Mouse (Mus musculus): ENCODE measurements around the gene Ptprd. TPM values are rescaled to one million over a fixed set of nuclear protein-coding genes. Genes with fewer than 3 reads are reported as not detected.
"Not testable (repeated sequence)": the region's sequence is repeated elsewhere in the genome, so short reads cannot be mapped to it uniquely, and the experiment has no call there.

Ptprd gene
- polyA plus RNA-seq, 1 experiment = 7.4 TPM

- no peak overlapping the region for H3K27ac ChIP-seq (ENCODE audit: control insufficient read depth, insufficient read depth, low read depth, low read length, poor library complexity)
- no peaks in the 10 kb centered on the region for H3K4me1 ChIP-seq (ENCODE audit: control insufficient read depth, insufficient read depth, low read length)
- H3K4me3 ChIP-seq (replicated peaks; ENCODE audit: control insufficient read depth, low read depth, low read length) = no peak overlapping the region
- TF ChIP-seq CTCF (IDR thresholded peaks at IDR 0.05; ENCODE audit: control insufficient read depth, insufficient read depth, low read length) (no peak), POLR2A (IDR thresholded peaks at IDR 0.05; ENCODE audit: borderline replicate concordance, control insufficient read depth, low read depth, low read length) (no peak)
- 64% methylated on average over 1 of the region's 1 CpGs for WGBS
These were observed 134.7 kb downstream of the Ptprd start for GRCm38 (mm10) chr4:78077087-78077486.

- Histone ChIP-seq H3K4me1 (ENCODE audit: control insufficient read depth, insufficient read depth, low read length) (no peaks in the 10 kb centered on the region), H3K27ac (ENCODE audit: control insufficient read depth, insufficient read depth, low read depth, low read length, poor library complexity) (no peak overlapping the region), H3K4me3 (replicated peaks; ENCODE audit: control insufficient read depth, low read depth, low read length) (no peak overlapping the region)
- WGBS = 74% methylated on average over 5 of the region's 5 CpGs
- TF ChIP-seq CTCF (IDR thresholded peaks at IDR 0.05; ENCODE audit: control insufficient read depth, insufficient read depth, low read length) = no peak
- no peak for TF ChIP-seq POLR2A (IDR thresholded peaks at IDR 0.05; ENCODE audit: borderline replicate concordance, control insufficient read depth, low read depth, low read length)
These were observed 173.4 kb downstream of the Ptprd start for GRCm38 (mm10) chr4:78038401-78038800.

DNA sequence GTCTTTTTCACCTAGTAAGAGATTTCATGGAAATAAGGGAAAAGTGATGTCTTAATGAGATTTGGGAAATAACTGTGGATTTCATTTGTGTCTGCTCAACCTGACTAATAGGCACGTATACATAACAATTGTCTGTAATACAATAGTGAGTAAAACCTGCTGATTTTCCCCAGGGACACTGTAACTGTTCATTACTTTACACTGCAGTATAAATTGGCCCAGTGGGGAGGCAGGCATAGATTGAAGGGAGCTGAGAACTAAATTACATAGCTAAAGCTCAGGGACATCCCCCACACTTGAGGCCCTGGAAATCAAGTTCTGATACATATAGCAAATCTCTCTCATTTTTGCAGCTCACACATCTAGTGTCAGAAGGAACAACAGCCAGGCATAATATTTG is 209.7 kb downstream of the Ptprd start:
- 69% methylated on average over 1 of the region's 1 CpGs for WGBS
- Histone ChIP-seq H3K27ac (ENCODE audit: control insufficient read depth, insufficient read depth, low read depth, low read length, poor library complexity) (no peak overlapping the region), H3K4me3 (replicated peaks; ENCODE audit: control insufficient read depth, low read depth, low read length) (no peak overlapping the region), H3K4me1 (ENCODE audit: control insufficient read depth, insufficient read depth, low read length) (no peaks in the 10 kb centered on the region)
- TF ChIP-seq CTCF (IDR thresholded peaks at IDR 0.05; ENCODE audit: control insufficient read depth, insufficient read depth, low read length) = no peak
- no peak for TF ChIP-seq POLR2A (IDR thresholded peaks at IDR 0.05; ENCODE audit: borderline replicate concordance, control insufficient read depth, low read depth, low read length)

GRCm38 (mm10) chr4:77992709-77993108 is 219.1 kb downstream of the Ptprd start:
- Histone ChIP-seq H3K4me1 (ENCODE audit: control insufficient read depth, insufficient read depth, low read length) (no peaks in the 10 kb centered on the region), H3K4me3 (replicated peaks; ENCODE audit: control insufficient read depth, low read depth, low read length) (no peak overlapping the region), H3K27ac (ENCODE audit: control insufficient read depth, insufficient read depth, low read depth, low read length, poor library complexity) (no peak overlapping the region)
- WGBS = 62% methylated on average over 4 of the region's 4 CpGs
- TF ChIP-seq POLR2A (IDR thresholded peaks at IDR 0.05; ENCODE audit: borderline replicate concordance, control insufficient read depth, low read depth, low read length) (no peak), CTCF (IDR thresholded peaks at IDR 0.05; ENCODE audit: control insufficient read depth, insufficient read depth, low read length) (no peak)

DNA sequence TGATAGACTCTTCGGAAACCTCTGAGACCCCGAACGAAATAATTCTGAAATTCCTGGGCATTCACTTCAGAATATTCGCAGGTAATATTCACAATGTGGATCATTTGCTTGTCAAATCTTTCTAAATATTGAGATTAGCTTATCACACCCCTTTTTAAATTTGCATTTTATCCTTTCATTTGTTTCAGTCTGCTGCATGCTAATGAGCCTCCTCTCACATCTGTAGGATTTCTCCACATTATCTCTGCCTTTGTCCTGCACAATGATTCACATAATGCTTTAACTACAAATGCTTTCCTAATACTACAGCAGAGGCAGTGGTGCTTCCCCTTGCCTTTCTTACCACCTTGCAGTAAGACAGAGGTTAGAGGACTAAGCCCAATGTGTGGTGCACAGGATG is 229.7 kb downstream of the Ptprd start:
- 83% methylated on average over 4 of the region's 4 CpGs for WGBS
- Histone ChIP-seq H3K27ac (ENCODE audit: control insufficient read depth, insufficient read depth, low read depth, low read length, poor library complexity) (no peak overlapping the region), H3K4me1 (ENCODE audit: control insufficient read depth, insufficient read depth, low read length) (no peaks in the 10 kb centered on the region), H3K4me3 (replicated peaks; ENCODE audit: control insufficient read depth, low read depth, low read length) (no peak overlapping the region)
- TF ChIP-seq POLR2A (IDR thresholded peaks at IDR 0.05; ENCODE audit: borderline replicate concordance, control insufficient read depth, low read depth, low read length) = no peak
- TF ChIP-seq CTCF (IDR thresholded peaks at IDR 0.05; ENCODE audit: control insufficient read depth, insufficient read depth, low read length) = no peak

GRCm38 (mm10) chr4:77961711-77962110 is 250.1 kb downstream of the Ptprd start:
- WGBS = 24% methylated on average over 2 of the region's 2 CpGs
- no peak for TF ChIP-seq CTCF (IDR thresholded peaks at IDR 0.05; ENCODE audit: control insufficient read depth, insufficient read depth, low read length)
- no peak for TF ChIP-seq POLR2A (IDR thresholded peaks at IDR 0.05; ENCODE audit: borderline replicate concordance, control insufficient read depth, low read depth, low read length)
- Histone ChIP-seq H3K27ac (ENCODE audit: control insufficient read depth, insufficient read depth, low read depth, low read length, poor library complexity) (no peak overlapping the region), H3K4me3 (replicated peaks; ENCODE audit: control insufficient read depth, low read depth, low read length) (no peak overlapping the region), H3K4me1 (ENCODE audit: control insufficient read depth, insufficient read depth, low read length) (no peaks in the 10 kb centered on the region)

DNA sequence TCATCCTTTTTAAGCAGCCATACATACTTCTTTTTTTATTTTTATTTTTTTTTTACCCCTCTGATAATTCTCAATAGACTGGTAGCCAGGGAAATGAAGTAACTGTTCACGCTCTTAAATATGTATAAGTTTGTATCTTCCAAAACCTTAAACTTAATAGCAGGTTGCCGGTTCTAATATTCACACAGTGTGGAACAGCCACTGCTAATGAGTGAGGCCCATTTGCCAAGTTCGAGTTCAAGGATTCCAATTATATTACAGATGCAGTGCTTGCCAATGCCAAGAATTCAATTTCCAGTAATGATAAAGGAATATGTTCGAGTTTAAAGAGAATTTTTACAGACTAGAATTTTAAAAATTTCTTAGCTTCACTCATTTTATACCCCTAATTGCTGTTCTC is 322.3 kb downstream of the Ptprd start:
- Histone ChIP-seq H3K4me1 (ENCODE audit: control insufficient read depth, insufficient read depth, low read length) (no peaks in the 10 kb centered on the region), H3K4me3 (replicated peaks; ENCODE audit: control insufficient read depth, low read depth, low read length) (no peak overlapping the region), H3K27ac (ENCODE audit: control insufficient read depth, insufficient read depth, low read depth, low read length, poor library complexity) (no peak overlapping the region)
- TF ChIP-seq CTCF (IDR thresholded peaks at IDR 0.05; ENCODE audit: control insufficient read depth, insufficient read depth, low read length) (no peak), POLR2A (IDR thresholded peaks at IDR 0.05; ENCODE audit: borderline replicate concordance, control insufficient read depth, low read depth, low read length) (no peak)
- 73% methylated on average over 4 of the region's 4 CpGs for WGBS

- Histone ChIP-seq H3K4me1 (ENCODE audit: control insufficient read depth, insufficient read depth, low read length) (no peaks in the 10 kb centered on the region), H3K4me3 (replicated peaks; ENCODE audit: control insufficient read depth, low read depth, low read length) (no peak overlapping the region), H3K27ac (ENCODE audit: control insufficient read depth, insufficient read depth, low read depth, low read length, poor library complexity) (no peak overlapping the region)
- WGBS = 47% methylated on average over 2 of the region's 2 CpGs
- TF ChIP-seq POLR2A (IDR thresholded peaks at IDR 0.05; ENCODE audit: borderline replicate concordance, control insufficient read depth, low read depth, low read length) (no peak), CTCF (IDR thresholded peaks at IDR 0.05; ENCODE audit: control insufficient read depth, insufficient read depth, low read length) (no peak)
These were observed 331.5 kb downstream of the Ptprd start for GRCm38 (mm10) chr4:77880213-77880612.

DNA sequence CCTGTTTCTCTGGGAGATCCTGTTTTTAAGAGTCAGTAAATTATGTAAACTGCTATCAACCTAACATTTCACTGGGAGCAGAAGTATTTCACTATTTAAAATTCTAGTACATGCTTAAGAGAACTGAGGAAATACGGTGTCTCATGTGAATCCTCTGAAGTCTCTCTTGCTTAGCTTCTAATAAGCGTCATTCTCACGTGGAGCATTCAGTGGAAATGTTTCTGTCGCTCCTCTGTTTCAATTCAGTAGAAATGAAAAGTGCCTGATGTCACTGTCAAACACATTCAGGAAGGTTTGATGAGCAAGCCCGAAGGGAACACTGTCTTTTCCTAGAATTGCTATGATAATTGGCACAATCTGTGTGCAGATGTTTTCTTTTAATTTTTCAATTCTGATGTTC is 350.5 kb downstream of the Ptprd start:
- Histone ChIP-seq H3K27ac (ENCODE audit: control insufficient read depth, insufficient read depth, low read depth, low read length, poor library complexity) (no peak overlapping the region), H3K4me3 (replicated peaks; ENCODE audit: control insufficient read depth, low read depth, low read length) (no peak overlapping the region), H3K4me1 (ENCODE audit: control insufficient read depth, insufficient read depth, low read length) (no peaks in the 10 kb centered on the region)
- WGBS = 37% methylated on average over 5 of the region's 5 CpGs
- TF ChIP-seq POLR2A (IDR thresholded peaks at IDR 0.05; ENCODE audit: borderline replicate concordance, control insufficient read depth, low read depth, low read length) (no peak), CTCF (IDR thresholded peaks at IDR 0.05; ENCODE audit: control insufficient read depth, insufficient read depth, low read length) (no peak)

DNA sequence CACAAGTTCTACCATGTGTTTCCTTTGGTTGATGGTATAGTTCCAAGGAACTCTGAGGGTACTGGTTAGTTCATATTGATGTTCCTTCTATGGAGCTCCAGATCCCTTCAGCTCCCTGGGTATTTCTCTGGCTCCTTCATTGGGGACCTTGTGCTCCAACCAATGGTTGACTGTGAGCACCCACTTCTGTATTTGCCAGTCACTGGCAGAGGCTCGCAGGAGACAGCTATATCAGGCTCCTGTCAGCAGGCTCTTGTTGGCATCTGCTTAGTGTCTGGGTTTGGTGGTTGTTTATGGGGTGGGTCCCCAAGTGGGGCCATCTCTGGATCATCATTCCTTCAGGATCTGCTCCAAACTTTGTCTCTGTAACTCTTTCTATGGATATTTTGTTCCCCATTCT is 414.4 kb downstream of the Ptprd start:
- not testable (repeated sequence) for H3K4me3 ChIP-seq (replicated peaks; ENCODE audit: control insufficient read depth, low read depth, low read length); H3K27ac ChIP-seq (ENCODE audit: control insufficient read depth, insufficient read depth, low read depth, low read length, poor library complexity); H3K4me1 ChIP-seq (ENCODE audit: control insufficient read depth, insufficient read depth, low read length)
- WGBS = 56% methylated on average over 1 of the region's 1 CpGs
